Mouse (Mus musculus) monocyte, adult 59 days (primary cell): ENCODE measurements around the gene Ndufs3. TPM values are rescaled to one million over a fixed set of nuclear protein-coding genes. Genes with fewer than 3 reads are reported as not detected.

Experiments
- total RNA-seq, 2 experiments: library from RNA; stranded (reverse); gene quantifications; one replicate each; pipeline ENCODE4 v1.2.4; 2023

Ndufs3 gene
- total RNA-seq = 10 to 100 TPM; 62.6 to 72.9 TPM

GRCm38 (mm10) chr2:90904076-90904855, at the start of gene Ndufs3, which contains the start of gene Kbtbd4:
Gene Ndufs3 (minus strand): TSS chr2:90904827.
Gene Kbtbd4 (plus strand): TSS chr2:90904740.

GRCm38 (mm10) chr2:90940233-90941229, 35.9 kb upstream of the Ndufs3 start, which contains the start of gene Celf1:
Gene Celf1 (plus strand): TSS chr2:90940382.

GRCm38 (mm10) chr2:90885218-90886041, 19.2 kb downstream of the Ndufs3 start, which contains the start of gene C1qtnf4:
Gene C1qtnf4 (plus strand): TSS chr2:90885860.

GRCm38 (mm10) chr2:90846955-90847680, 57.5 kb downstream of the Ndufs3 start, which contains the start of gene Mtch2:
Gene Mtch2 (plus strand): TSS chr2:90847155.

Other genes starting within 250 kb of the Ndufs3 start
- 10 to 100 TPM; 22.5 to 32.6 TPM for gene Nup160, start 227.6 kb downstream of the Ndufs3 start, total RNA-seq
- 100 to 1,000 TPM; 175 TPM for gene Fnbp4, start 159.5 kb downstream of the Ndufs3 start, total RNA-seq
- gene Agbl2, start 122.1 kb downstream of the Ndufs3 start, total RNA-seq = not detected
- gene Mtch2, start 57.7 kb downstream of the Ndufs3 start, total RNA-seq = 10 to 100 TPM; 80.9 to 86.8 TPM
- gene C1qtnf4, start 19.0 kb downstream of the Ndufs3 start, total RNA-seq = not detected
- gene Kbtbd4, start 87 bp downstream of the Ndufs3 start, total RNA-seq = 10 to 100 TPM; 10.3 to 12.7 TPM
- gene Celf1, start 35.6 kb upstream of the Ndufs3 start, total RNA-seq = 10 to 100 TPM; 64.3 to 71.6 TPM
- not detected for gene Rapsn, start 130.8 kb upstream of the Ndufs3 start, total RNA-seq
- 100 to 1,000 TPM; 107 to 121 TPM for gene Psmc3, start 149.2 kb upstream of the Ndufs3 start, total RNA-seq
- gene Slc39a13, start 165.6 kb upstream of the Ndufs3 start, total RNA-seq = 10 to 100 TPM; 43.0 to 46.0 TPM
- 100 to 1,000 TPM; 657 to 683 TPM for gene Spi1, start 177.6 kb upstream of the Ndufs3 start, total RNA-seq
- gene Mybpc3, start 213.3 kb upstream of the Ndufs3 start, total RNA-seq = 1 to 10 TPM; 3.0 to 4.0 TPM